Mouse (Mus musculus) testis, adult 2 months (tissue): ENCODE data around the gene Homer2.

ENCODE experiments used
- CTCF ChIP-seq: fragments of 200-500 bp; IDR thresholded peaks from 2 replicates; pipeline ENCODE4 v1.5.1; 2012; ENCODE audit warnings: low read depth, mild to moderate bottlenecking, inconsistent platforms, low read length, moderate library complexity; ENCODE audit not compliant: control insufficient read depth, insufficient read depth, insufficient replicate concordance
- POLR2A ChIP-seq: fragments of 200-500 bp; IDR thresholded peaks from 2 replicates; pipeline ENCODE4 v1.6.1; 2012; ENCODE audit warnings: low read depth, mild to moderate bottlenecking, inconsistent platforms, low read length, moderate library complexity; ENCODE audit not compliant: control insufficient read depth

DNA sequence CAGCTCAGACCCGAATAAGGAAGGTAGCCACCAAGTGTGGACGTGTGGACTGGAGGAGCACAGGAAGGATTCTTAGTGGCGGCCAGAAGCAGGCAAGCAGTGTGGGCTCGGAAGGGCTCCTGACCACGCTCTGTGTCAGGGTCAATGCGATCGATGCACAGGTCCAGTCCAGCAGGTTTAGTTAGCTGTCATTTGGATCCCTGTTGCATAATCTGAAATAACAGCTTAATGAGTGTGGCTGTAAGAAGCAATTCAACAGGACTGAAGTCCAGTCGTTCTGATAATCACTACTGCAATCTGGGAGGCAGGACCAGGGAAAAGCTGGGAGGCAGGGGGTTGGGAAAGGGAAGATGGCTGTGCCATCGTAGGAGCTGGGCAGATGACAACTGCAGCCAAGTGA lies 18.9 kb downstream of the Homer2 start:
- TF ChIP-seq CTCF (no peak), POLR2A (no peak)
